Mouse (Mus musculus) spleen, adult 2 months (tissue): Measurements from ENCODE around the gene Fkbp4.

Source experiments
- CTCF ChIP-seq: fragments of 200-500 bp; IDR thresholded peaks from 2 replicates; pipeline ENCODE4 v1.5.1; 2011; ENCODE audit warnings: mild to moderate bottlenecking, inconsistent platforms; ENCODE audit not compliant: insufficient read depth, insufficient read length, insufficient replicate concordance; ENCODE audit errors: extremely low read depth
- POLR2A ChIP-seq: fragments of 200-500 bp; IDR thresholded peaks from 2 replicates; pipeline ENCODE4 v1.6.1; 2011; ENCODE audit warnings: low read depth, low read length, inconsistent platforms

DNA sequence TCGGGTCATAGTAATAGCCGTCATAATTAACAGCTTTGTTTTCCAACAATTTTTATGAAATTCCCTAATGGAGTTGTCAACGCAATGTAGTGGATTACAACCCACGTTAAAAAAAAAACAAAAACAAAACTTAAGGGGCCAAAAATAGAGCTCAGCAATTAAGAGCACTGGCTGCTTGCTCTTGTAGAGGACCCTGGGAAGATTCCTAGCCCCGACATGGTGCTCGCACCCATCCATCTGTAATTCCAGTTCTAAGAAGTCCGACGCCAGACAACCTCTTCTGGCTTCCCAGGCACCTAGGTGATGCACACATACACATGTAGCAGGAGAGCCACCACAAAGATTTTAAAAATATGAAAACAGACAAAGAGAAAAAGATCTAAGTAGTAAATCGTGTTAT, 13.4 kb downstream of the Fkbp4 start:
- TF ChIP-seq CTCF (no peak), POLR2A (no peak)
